Mouse (Mus musculus) adrenal gland, postnatal 36 days (tissue): ENCODE results near the gene Cep57l1. TPM values are rescaled to one million over a fixed set of nuclear protein-coding genes. Genes with fewer than 3 reads are reported as not detected.

ENCODE experiments used
- DNase-seq, 2 experiments: peaks; one replicate each; pipeline ENCODE4 v3.0.0; 2021; ENCODE audit warnings: mixed read lengths in 1 of 2
- total RNA-seq, 2 experiments: library from RNA; stranded (reverse); gene quantifications; 2 replicates each; pipeline ENCODE4 v1.2.3; 2021

Gene Cep57l1
- total RNA-seq, 2 experiments from 2014 or later: 7.2 to 7.3 TPM

DNA sequence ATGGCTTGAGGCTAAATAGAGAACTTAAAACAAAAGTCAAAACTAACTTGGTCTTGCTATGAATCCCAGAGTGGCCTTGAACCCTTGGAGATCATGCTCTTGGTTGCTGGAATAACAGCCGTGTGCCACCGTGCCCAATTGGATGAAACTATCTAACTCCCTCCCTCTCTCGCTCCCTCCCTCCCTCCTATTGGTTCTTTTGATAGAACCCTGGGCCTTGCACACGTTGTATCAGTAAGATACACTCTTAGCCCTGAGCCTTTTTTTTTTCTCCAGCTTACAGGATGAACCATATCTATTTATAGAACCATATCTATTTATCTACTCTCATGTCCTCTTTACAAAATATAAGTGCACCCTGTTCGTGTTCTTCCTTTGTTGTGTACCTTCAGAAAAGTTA is 6.8 kb upstream of the Cep57l1 start:
- no peak for DNase-seq

DNA sequence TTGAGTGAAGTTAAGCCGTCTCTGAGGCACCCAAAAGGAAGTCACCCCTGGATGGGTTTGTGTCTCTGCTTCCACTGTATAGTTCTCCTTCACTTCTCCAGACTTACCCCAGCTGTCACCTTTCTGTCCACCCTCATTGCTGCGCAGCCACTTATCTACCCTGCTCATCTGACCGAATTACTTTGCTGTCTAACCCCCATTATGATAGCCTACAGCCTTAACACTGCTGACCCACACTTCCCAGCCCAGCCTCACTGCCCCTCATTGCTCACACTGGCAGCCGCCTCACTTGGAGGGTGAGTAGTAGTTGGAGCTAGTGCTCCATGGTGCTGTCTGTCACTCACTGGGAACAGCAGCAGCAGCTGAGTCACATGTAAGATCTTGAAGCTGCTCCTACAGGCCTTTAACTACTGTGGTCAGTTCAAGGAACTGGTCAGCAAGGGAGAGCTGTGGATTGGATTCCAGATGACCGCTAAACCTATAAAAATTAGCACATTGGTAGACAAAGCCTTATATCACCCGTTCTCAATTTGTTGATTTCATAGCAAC is 4.7 kb upstream of the Cep57l1 start:
- DNase-seq: no peak

DNA sequence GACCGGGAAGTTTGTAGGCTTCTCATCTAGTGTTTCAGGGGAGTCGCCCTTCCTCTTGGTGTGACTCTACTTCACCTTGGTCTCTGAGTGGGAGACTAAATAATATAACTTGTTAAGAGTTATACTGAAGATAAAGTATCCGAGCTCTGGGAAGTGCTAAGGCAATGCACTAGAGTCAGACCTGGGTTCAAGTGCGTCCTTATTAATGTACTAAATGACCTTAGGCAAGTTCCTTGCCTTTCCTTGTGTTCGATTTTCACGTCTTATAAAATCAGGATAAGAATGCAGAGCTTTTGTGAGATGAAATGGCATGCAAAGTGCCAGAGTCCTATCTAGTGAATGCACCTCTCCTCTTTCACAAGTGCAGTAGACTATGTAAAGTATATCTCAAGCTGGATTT is 2.9 kb upstream of the Cep57l1 start:
- DNase-seq: no peak

DNA sequence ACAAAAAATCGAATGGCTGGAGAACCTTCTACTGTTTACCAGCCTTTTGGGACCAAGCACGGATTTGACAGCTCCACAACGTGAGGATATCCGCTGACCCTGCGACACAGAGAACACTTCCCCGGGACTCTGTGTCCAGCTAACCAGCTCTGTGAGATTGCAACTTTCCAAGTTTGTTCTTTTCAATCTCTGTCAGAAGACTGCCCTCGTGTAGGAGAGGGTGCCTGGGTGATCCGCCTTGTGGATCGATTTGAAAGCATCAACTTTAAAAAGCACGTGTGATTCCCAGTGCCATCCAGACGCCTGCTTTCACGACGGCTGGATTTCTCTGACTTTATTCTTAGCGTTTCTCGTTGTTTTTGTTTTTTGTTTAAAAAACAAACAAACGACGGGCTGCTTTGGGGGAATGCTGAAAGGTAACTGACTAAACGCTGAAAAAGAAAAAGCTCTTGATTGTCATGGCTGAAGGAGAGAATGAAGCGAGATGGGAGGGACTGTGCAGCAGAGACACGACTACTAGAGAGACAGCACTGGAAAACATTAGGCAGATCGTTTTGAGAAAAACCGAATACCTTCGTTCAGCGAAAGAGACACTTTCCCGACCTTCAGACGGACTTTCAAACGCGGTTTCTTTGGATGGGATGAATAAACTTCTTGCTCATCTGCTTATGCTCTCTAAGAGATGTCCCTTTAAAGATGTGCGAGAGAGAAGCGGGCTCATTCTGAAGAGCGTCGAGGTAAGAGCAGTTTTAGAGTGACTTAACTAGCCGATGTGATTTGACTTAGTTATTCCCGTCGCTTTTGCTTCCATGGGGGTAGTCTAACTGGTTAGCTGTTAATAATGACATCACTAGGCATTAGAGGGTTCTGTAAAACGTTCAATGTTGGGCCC is 1.1 kb upstream of the Cep57l1 start:
- no peak for DNase-seq

DNA sequence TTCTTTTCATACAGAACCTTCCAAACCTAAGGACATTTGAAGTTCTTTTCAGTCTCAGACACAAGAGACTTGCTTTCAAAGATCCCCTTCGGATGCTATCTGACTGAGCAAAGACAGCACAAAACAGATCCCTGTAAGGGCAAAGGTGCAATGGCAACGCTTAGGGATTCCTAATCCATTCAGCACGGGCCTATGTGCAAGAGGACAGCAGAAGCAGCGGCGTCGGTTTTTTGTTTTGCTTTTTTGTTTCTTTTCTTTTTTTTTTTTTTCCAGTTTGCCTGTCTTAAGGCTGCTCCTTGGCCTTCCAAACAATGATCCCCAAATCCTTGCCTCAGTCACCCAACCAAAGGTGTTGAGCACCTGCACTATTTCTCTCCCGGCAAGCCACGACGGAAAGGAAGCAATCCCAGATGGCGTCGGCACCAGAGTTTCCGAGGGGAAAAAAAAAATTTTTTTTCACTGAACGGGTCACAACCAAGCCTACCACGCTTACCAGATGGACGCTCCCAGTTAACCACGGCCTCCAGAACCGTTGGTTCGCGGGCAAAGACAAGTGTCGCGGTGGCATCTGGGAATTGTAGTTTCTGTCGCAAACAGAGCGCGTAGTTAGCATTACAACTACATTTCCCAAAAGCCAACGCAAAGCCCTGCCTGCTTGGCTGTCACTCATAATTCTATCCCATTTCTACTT is 446 bp downstream of the Cep57l1 start:
- DNase-seq: peak; percentile 84 to 87

DNA sequence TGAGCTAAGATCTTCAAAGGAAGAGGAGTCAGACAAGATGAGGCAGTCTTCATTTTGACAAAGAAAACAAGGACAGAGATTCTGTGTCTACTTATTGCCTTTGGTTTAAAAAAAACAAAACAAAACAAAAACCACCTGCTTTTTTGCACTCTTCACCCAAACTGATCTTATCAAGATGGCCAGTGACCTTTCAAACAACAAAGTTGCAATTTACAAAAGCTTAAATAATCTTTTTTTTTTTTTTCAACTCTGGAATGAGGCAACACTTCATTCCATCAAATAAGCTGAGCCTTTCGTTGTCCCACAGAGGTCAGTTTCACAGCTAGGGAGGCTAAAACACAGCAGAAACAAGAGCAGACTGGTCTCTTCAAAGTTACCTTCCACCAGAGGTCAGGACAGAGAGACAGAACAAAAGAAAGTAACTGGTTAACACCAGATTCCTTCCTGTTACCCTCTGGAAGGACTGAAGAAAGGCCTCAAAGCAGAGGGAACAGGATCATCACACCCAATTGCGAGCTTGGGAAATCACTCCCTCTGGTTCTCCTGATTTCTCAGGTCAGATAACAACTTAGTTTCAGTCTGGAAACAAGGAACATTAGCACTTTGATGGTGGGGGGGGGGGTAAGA is 3.8 kb downstream of the Cep57l1 start:
- no peak for DNase-seq

DNA sequence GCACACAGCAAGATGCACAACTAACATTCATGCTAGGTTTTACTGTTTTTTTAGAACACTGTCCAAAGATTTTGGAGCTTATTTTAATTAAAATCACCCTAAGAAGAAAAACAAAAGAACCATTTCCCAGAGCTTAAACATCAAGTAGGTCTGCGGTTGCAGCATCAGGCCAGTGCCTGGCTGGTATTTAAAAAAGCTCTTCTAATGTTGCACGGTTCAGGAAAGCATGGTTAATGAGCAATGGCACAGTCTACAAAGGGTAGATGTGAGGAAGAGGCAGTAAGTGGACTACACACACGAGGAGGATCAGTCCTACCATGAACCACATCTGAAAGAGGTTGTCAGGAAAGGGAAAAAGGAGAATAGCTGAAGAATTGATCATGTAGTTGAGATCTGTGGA is 5.0 kb downstream of the Cep57l1 start:
- no peak for DNase-seq

DNA sequence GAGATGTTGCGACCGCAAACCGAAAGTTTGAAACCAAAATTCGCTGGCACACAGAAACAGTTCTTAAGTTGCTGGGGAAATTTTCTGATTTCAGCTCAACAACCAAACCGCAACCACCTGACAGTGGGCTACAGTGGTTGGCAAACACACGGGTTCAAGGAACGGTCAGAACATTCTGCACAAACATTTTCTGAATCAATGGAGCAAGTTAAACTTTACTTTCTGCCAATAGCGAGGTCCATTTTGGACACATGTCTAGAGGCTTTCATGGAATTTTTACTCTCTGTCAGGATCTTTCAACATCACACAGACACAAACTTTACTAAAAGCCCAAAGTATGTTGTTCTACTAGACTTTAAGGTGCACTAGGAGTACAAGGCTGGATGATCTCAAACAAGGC is 6.2 kb downstream of the Cep57l1 start:
- DNase-seq: no peak

DNA sequence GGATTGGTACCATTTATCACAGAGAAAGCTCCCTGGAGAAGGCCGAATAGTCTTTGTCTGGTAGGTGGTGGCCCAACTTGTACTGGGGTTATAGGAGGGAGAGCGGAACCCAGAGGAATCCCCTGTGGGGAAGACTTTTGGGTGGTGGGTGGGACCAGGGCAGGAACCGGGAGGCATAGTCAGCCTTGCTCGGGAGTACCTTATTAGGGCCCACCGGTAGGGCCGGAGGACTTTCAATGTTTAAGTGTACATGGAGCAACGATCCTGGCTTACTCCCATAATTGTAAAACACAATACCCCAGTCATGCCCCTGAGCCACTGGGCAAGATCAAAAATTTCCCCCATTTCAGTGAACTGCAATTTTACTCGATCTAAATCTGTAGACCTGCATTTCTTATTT is 12.4 kb downstream of the Cep57l1 start:
- no peak for DNase-seq

DNA sequence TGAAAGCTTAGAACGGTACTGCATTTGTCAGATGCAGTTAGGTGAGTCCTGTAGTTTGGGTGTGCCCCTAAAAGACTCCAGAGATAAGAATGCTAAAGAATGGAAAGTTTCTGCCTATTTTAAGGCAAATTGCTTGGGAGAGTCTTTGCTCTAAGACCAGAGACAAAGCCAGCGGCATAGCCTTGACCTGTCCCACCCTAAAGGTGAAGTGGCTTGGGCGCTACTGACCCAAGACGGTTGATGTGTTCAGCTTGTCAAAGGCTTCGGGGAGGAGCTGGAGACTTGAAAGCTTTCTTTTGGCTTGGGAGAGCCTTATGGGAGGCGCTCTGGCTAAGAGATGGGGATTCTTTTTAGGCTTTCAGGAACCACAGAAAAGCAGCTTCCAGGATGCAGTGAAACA is 17.3 kb downstream of the Cep57l1 start:
- no peak for DNase-seq

DNA sequence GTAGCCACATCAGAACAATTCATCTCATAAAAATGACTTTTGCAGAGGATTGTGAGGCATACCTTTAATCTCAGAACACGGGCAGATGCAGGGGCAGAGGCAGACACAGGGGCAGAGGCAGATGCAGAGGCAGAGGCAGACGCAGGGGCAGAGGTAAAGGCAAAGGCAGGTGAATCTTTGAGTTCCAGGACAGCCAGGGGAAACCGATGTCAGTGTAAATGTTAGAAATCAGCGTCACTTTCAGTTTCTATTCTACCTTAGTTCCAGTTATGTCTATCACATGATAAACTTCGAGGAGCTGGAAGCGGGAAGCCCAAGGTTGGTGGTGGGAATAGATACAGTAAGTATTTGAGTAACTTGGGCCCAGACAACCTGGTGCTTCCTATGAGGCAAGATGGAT is 42.4 kb downstream of the Cep57l1 start:
- DNase-seq: no peak

DNA sequence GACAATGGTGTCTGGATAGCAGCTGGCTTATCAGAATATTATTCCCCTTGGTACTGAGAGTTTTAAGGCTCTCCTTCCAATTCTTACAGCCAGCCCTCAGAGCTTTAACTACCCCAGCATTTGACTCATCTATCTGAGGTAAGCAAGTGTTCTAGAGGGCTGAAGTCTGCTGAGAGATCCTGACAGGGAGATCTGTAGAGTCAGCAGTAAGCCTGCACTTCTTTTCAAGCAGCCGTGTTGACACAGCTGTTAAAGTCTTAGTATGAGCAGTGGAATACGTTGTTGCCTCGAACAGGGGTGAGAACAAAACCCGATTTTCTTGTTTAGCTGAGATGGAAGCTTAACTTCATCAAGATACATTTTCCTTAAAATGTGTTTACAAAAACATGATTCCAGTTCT is 43.4 kb downstream of the Cep57l1 start:
- peak in 1 of 2 experiments; percentile 4 for DNase-seq

DNA sequence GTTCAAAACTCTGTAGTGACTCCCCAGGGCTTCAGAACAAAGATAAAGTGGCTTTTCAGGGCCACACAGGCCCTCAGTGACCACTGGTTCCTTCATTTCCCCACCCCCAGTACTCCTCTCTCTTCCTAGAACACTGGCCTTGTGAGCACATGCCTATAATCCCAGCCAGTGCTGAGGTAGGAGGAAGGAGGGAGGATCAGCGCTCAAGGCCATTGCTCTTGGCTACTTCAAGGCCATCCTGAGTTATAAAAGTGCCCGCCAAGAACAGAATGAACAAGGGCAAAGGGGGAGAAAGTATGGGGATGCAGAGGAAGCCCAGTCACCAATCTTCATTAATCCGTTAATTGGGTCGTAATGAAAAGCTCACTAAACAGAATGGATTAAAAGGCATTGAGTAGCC is 44.1 kb downstream of the Cep57l1 start:
- peak; percentile 6 to 42 for DNase-seq

DNA sequence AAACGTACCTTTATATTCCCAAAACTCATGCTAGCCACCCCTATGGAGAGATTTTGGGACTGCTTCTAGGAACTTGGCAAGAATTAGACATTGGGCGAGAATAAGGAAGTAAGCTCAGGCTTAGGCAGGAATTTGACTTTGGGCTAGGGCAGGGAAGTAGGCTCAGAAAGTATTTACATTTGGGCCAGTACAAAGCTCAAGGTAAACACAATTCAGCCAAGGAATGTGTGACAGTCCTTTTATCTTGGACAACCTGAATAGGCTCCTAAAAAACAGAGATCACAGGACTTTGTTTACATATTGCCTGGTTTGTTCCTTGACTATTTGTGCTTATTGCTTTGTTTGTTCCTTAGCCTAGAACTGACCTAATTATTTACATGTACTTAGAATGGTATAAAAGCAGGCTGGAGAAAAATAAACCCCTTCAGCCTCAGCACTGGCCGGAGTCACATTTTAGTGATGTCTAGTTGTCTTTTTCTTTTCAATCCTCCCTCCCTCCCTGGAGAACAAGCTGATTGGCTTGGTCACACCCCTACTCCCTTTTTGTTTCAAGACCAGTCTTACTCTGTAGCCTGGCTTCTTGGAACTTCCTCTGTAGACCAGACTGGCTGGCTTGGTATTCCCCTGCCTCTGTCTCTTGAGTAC is 45.8 kb downstream of the Cep57l1 start:
- DNase-seq: no peak

DNA sequence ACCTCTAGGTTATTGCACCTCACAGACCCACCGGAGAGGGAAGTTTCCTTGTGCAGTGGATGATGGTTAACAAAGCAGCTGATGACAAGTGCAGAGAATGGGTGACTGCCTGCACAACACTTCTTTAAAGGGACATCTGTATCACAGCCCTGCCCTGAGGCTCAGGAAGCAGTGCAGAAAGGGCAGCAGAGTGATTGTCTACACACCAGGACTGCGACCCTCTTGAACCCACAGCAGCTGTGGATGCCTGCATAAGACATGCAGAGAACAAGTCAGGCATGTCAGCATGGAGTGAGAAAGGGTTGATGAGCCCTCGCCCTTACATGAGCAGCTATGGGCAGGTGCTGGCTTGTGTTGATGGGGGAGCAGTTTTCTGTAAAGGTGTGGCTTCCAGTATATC is 48.8 kb downstream of the Cep57l1 start:
- no peak for DNase-seq

DNA sequence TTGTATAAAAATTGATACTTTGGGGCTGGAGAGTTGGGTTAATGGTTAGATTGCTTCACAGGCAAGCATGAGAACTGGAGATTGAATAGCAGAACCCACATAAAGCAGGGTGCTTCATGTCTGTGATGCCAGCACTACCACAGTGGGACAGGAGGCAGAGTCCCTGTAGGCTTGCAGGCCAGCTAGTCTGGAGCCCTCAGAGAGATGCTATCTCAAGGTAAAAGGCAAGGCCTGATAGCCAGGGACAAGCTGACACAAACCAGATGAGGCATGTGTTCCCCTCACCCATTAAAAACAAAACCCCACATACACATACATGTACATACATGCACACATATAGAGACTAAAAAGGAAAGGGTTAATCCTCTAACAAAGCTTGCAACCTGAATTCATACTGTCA is 51.6 kb downstream of the Cep57l1 start:
- DNase-seq: no peak

DNA sequence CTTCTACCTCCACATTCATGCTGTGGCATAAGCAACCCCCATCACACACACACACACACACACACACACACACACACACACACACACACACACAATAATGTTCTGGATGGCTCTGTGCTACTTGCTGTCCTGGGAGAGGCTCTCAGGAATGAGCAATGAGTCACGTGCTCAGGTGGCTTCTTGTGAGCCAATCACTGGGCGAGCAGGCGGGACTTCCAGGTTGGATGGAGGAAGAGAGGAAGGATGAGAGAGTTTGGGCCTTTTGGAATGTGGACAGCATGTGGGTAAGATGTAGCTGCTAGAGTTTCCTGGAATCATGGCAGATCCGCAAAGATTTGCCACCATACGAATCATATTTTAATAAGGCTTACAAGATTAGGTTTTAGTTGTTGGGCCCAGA is 52.4 kb downstream of the Cep57l1 start:
- DNase-seq: no peak

DNA sequence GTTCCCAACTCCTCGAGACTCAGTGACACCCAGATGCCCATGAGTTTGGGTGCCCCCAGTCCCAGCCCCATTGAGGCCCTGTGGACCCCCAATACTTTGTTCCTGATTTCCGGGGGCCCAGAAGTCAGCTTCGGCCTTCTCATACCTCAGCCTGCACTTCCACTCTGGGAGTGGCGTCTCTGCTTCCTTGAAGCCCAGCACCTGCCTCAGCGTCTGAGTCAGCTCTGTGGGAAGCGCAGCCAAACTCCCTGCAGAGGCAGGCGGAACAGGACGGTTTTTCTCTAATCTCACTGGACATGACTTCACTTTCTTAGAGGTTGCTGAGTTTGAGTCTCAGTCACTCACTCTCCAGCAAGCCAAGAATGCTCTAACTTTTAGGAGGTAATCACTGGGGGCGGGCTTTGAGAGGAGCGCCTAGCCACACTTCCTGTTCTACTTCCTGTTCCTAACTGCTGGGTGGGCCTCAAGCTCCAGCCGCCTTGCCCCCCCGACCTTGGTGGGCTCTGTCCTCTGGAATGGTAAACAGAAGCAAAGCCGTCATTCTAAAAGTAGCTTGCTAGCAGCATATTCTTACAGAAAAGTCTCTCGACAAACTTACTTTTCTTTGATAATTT is 57.7 kb downstream of the Cep57l1 start:
- no peak for DNase-seq

DNA sequence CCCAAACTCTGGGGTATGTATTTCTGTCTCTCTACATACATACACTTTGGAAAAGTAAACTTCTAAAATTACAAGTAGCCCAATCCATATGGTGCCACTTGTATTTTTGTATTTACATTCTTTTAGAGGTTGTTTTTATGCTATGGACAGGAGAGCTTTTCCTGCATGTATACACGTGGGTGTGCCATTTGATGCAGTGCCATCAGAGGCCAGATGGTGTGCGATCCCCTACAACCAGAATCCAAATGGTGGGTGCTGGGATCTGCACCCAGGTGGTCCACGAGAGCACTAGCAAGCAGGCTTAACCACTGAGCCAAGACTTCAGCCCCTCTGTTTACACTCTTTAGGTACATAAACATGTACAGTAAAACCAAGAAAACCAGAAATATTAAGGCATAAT is 60.4 kb downstream of the Cep57l1 start:
- no peak for DNase-seq

DNA sequence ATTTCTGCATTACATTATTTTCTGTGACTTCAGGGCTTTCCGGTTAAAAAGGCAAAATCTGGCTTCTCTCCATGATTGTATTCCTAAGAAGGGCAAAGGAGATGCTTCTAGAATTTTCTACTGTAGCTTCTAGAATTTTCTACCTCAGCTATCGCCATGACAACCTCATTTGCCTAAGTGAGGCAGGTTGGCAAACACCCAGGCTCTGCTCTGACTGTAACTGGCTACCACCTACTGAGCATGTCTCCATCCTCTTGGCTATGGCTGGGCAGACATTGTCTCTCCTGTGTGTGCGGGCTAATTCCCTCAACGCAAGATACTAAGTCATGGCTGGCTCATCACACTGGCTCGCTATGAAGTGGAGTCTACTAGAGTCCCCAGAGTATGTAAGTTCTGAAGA is 63.1 kb downstream of the Cep57l1 start:
- no peak for DNase-seq

DNA sequence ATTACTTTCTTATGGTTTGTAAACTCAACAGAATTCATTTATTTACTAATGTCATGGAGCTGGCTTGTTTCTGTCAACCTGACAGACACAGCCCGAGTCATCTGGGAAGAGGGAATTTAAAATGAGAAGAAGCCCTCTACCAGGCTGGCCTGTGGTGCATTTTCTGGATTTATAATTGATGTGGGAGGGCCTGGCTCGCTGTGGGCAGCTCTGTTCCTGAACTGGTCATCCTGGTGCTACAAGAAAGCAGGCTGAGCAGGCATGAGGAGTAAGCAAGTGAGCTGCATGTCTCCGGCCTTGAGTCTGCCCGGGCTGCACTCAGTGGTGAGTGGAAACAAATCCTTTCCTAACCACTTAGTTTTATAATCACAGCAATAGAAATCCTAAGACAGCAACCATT is 65.7 kb downstream of the Cep57l1 start:
- no peak for DNase-seq

DNA sequence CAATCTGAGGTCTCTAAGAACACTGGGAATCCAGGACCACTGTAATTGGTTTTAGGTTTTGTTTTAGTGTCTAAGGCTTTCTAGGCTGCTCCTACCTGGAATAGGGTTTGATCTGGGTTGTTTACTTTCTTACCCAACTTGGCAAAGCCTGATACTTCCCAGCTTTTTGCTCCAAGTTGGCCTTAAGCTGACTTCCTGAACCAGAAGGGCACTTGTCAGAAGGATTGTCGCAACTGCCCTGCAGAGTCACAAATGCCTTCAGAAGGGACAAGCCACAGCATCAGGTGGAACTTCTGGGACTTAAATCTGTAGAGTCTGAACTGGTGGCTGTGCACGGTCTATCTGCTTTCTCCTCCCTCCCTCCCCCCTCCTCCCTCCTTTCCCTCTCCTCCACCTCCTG is 69.5 kb downstream of the Cep57l1 start:
- no peak for DNase-seq
